Mouse (Mus musculus): ENCODE measurements around the gene Lrrc38. TPM values are rescaled to one million over a fixed set of nuclear protein-coding genes. Genes with fewer than 3 reads are reported as not detected.

Lrrc38 gene
- polyA plus RNA-seq, 2 experiments from 2014 or later, result not detected

DNA sequence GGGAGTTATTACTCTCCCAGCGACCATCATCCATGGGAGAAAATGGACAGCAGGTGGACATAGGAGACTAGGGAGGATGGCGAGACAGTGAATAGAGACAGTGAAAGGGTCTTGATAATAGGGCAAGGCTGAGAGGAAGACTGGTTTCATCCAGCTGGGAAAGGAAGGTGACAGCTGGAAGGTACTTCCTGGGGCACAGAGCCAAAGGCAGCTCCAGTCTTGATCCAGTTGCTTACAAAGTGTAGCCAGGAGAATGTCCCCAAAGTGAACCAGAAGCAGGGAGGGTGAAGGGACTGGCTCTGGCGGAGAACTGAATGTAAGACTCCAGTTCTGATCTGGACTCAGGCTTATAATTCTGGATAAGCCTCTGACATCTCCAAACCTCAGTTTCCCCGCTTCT, 2.7 kb downstream of the Lrrc38 start:
- no peak for ATAC-seq

DNA sequence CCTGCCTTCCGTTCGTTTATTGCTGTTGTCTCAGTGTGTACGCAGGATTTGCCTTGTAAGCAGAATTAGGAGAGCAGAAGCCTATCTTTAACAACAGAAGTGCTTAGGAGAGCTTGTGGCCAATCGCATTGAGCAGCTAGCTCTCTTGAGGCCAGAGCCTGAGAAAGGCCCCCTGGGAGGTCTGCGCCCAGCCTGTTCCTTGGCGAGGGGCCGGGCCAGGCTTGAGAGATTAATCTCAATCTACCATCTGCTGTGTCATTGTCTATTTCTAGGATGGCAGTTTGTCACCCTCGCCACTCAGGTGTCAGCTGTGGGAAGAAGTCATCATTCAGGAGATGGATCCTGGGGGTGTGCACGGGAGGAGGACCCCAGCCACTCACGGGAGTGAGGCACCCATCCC, 12.0 kb downstream of the Lrrc38 start:
- no peak for ATAC-seq

DNA sequence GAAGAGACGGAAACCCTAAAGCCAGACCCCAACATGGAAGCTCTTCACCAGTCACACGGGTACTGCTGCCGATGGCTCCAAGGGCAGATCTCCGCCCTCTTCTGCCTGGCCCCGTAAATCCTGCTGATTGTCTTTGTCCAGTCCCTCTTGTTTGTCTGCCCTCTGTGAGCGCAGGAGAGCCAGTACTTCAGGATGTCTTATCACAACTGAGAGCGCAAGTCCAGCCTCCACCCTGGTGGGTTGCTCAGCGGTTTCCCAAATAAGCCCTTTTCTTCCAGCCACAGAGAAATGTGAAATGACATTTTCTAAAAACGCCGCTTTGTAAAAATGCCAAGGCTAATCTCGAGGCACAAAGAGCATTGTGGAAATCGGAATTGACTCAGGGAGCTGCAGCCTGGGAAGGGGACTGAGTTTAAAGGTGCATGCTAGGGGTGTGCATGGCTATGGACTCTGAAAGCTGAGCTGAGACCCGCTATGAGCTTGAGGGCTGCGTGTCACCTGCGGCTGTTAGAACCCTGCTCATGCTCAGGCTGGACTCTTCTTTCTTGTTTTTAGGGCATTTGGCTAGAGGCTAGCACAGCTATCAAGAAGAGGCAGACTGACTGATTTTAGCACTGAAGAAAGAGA, 17.0 kb downstream of the Lrrc38 start:
- ATAC-seq, result no peak

DNA sequence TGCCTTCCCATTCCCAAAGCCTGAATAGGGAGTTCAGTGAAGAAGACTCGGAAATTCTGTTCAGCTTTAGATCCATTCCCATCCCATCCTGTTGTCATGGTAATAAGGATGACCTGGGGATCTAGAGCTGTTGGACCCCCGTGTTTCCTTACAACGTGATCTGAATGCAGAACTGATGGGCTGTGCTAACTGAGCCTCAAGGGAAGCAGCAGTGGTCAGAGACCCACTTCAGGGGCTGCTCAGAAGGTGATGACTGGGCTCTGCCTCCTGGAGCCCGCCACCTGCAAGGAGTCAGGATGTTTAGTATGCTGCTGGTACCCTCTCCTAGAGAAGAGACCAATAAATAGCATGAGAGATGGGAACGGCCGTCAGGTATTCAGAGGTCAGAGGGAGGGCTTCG, 29.9 kb downstream of the Lrrc38 start:
- no peak for ATAC-seq

DNA sequence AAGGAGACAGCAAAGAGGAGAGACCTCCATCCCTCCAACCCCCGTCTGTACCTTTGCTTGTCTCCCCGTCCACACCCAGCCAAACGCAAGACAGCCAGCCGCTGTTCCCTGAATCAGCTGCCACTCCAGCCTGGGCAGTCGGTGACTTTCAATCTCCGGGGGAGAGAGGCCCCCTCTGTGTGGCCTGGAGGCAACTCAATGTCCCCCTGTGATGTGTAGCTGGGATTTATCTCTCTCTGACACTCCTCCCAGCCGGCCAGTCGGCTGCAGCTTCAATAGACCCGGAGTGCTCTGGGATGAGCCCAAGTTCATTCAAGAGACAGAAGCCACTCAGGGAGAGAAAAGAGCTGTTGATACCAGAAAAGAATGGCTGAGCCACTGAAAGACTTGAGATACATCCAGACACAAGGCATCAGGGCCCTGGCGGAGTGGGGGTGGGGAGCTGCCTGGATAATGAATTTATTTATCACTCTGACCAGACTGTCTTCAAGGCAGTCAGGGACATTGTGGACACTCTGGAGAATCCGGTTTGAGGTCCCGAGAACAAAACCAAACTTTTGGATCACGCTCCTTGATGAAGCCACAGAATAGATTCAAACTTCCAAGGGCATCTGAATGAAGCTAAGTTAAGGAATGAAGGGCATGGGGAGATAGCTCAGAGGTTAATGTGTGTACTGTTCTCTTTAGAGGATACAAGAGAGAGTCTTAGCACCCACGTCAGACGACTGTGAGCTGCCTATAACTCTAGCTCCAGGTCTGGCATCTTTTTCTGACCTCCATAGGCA, 30.6 kb downstream of the Lrrc38 start:
- ATAC-seq, result no peak

DNA sequence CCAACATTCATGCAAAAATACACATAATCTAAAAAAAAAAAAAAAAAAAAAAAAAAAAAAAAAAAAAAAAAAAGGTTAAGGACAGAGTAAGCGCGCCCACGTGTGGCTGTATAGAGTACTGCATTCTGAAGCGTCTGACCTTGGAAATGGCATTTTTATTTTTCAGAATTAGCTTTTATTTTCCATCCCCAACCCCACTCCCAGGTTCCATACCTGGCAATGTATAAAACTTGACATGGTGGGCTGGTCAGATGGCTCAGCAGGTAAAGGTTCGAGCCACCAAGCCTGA, 31.1 kb downstream of the Lrrc38 start:
- no peak for ATAC-seq

DNA sequence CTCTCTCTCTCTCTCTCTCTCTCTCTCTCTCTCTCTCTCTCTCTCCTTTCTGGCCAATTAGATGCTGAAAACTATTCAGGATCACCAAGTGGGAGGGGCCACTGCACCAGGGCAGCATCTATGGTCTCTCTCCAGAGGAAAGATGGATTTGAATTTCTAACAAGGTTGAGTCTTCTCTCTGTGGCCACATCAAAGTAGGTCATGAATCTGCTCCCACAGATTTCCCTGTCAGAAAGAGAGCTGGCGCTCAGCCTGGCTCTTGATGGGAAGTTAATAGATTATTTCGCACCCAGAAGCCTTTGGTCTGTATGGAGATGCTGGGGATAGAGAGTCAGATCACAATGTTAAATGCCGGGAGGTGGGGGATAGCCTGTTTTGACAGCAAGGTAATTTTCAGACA, 32.6 kb downstream of the Lrrc38 start:
- ATAC-seq, result no peak

DNA sequence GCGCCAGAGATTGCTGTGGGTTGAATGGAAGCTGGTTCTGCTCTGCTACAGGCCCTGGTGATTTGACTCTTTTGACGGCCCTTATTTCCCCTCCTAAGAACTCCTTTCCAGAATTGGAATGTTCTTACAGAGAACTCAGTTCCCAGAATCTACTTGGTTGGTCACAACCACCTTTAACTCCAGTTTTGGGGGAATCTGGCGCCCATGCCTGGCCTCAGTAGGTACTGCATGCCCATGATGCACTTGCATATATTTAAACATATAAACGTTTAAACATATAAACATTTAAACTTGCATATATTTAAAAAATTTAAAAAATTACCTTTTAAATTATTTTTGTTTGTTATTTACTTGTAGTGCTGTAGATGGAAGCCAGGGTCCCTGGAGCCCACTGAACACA, 34.1 kb downstream of the Lrrc38 start:
- no peak for ATAC-seq

DNA sequence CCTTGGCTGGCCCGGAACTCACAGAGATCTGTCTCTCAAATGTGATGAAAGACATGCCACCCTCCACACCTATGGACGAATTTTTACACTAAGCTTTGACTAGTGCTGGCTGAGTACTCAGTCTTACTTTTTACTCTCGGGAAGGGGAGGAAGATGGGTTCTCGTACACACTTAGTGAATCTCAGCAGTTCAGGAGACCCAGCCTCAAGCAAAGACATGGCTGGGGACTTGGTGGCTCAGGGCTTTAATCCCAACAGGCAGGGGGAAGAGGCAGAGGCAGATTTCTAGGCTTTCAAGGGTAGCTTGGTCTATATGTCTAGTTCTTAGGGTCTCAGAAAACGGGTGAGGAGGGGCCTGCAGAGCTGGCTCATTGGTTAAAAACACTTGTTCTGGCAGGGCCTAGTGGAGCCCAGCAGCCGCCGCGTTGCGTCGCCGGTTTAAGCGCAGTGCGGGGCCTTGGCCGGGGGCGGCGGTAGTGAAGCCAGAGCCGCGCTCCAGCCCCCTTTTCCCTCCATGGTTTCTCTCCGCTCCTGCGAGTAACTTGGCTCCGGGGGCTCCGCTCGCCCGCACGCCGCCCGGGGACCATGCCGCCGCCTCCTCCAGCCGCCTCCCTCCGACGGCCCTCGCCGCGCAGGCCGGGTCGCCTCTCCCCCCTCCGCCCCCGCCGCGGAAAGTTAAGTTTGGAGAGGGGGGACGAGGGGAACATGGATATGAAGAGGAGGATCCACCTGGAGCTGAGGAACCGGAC, 39.6 kb downstream of the Lrrc38 start:
- no peak for ATAC-seq

DNA sequence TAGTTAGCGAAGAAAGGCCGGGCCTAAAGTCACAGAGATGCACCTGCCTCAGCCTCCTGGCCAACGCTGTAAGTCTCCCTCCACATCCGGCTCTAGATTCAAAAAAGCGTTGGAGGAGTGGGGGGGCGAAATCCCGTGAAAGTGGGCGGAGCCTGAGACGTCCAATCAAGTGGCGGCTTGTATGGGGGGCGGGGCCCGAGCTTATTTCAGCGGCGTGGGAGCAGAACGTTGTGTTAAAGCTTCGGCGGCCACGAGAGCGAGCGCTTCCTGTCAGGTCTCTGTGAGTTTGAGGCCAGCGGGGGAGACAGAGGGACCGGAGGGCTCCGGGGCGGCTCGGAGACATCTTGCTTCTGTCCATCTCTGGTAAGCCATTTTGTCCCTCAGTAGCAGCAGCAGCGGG, 44.6 kb downstream of the Lrrc38 start, which contains the start of gene Pramel1:
Pramel1 (plus strand) TSS at position 248 of the 400 bp plus-strand sequence.
- ATAC-seq, result no peak

DNA sequence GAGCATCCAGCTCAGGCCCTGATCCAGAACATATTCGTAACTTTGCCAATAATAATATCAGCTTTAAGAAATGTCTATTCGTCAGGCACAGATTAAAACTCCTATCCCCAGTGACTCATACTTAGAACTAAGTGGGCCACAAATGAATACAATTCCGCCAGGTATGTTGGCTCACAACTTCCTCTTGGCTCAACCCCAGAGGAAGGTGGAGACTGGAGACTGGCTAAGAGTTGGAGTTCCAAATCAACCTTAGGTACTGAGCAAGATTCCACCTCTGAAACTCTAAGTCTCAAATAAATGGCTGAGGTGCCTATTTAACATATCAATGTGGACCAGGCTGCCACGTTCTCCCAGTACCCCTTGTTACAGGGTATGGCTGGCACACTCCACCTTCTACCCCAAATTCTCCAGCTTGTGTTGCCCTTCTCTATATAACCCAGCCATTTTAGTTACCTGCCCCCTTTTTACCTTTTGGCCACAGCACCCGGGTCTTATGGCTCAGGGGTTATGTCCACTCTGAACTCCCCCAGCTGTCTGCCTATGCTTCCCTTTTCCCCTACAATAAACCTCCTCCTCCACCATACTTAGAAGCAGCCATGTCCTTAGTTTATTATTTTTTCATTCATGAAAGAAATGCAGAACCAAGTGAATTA, 62.1 kb downstream of the Lrrc38 start:
- ATAC-seq, result no peak

DNA sequence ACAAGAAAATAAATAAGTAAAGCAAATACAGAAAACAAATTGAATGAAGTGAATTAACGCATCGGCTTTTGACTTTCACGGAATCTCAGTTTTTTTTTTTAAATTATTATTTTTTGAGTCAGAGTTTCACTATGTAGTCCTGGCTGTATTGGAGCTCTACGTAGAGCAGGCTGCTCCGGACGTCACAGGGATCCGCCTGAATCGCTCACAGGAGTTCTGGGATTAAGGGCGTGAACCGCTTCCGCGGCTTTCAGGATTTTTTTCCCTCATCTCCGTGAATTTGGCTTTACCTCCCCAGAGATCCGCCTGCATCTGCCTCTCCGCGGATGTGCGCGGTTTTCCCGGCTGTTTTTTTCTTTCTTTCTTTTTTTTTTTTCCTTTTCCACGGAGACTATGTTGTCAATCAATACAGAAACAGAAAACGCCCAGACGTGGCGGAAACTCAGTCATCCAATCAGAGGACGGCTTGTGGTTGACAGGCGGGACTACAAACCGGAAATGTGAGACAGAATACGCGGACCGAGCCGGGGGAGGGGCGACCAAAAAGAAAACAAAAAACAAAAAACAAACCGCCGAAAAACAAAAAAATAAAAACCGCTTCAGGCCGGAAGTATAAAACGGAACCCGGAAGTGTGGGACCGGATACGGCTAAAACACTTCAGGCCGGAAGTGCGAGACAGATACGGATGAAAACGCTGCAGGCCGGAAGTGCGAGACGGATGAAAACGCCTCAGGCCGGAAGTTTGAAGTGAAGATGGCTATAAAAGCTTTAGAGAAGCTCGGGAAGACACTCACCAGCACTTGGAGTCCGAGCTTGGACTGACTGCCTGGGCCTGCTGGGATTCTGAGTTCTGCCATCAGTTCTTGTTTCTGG, 62.9 kb downstream of the Lrrc38 start, which contains the start of gene Pramef8:
Pramef8 (plus strand) TSS at position 208 of the 874 bp plus-strand sequence.
- peak; percentile 94 for ATAC-seq

DNA sequence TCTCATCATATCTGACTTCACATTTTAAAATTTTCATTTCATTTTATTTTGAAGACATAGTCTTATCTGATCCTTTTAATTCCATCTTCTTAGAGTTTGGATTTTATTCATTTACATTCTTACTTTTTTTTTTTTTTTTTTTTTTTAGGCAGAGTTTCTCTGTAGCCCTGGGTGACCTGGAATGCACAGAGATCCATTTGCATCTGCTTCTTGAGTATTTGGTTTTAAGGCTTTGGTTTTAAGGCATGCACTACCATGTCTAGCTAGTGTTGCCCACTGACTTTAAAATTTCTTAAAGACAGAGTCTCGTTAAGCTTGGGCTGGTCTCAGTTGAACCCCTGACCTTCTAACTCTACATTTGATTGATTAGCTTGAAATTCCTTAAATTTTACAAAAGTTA, 64.1 kb downstream of the Lrrc38 start:
- no peak for ATAC-seq

DNA sequence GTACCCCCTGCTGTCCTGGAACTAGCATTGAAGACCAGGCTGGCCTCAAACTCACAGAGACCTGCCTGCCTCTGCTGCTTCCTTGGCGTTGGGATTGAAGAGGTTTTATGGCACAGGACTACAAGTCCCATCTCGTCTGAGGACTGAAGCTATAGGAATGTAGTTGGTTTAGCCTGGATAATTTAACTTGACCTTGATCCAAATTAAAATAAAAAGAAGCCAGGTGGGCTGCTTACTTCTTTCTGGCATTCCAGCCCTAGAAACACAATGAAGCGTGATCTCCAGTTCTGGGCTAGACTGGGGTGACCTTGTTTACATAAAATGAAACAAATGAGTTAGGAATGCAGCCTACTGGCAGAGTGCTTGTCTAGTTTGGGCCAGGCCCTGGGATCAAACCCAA, 64.6 kb downstream of the Lrrc38 start:
- ATAC-seq, result no peak

Other genes starting within 250 kb of the Lrrc38 start
- gene Prdm2, start 136.8 kb upstream of the Lrrc38 start, polyA plus RNA-seq (2017; shearing (Covaris generic)), result 10 to 100 TPM; 30.8 to 38.7 TPM
- not detected for gene Pdpn, start 50.2 kb upstream of the Lrrc38 start, polyA plus RNA-seq (2017; shearing (Covaris generic))
- not detected for gene Pramel1, start 44.7 kb downstream of the Lrrc38 start, polyA plus RNA-seq (2017; shearing (Covaris generic))
- gene Pramef8, start 62.7 kb downstream of the Lrrc38 start, polyA plus RNA-seq (2017; shearing (Covaris generic)), result 10 to 100 TPM; 39.9 to 71.9 TPM
- gene Oog4, start 100.6 kb downstream of the Lrrc38 start, polyA plus RNA-seq (2017; shearing (Covaris generic)), result not detected
- not detected for gene Gm13043, start 161.6 kb downstream of the Lrrc38 start, polyA plus RNA-seq (2017; shearing (Covaris generic))
- gene Gm13040, start 186.2 kb downstream of the Lrrc38 start, polyA plus RNA-seq (2017; shearing (Covaris generic)), result not detected
- gene BC080695, start 201.9 kb downstream of the Lrrc38 start, polyA plus RNA-seq (2017; shearing (Covaris generic)), result not detected
- gene Gm13057, start 202.0 kb downstream of the Lrrc38 start, polyA plus RNA-seq (2017; shearing (Covaris generic)), result not detected

Data from CD4-positive, CD25-positive, alpha-beta regulatory T cell, adult 4 months (primary cell).